Mouse (Mus musculus) MEL (cell line): ENCODE measurements around the gene Prep. TPM values are rescaled to one million over a fixed set of nuclear protein-coding genes. Genes with fewer than 3 reads are reported as not detected.

ENCODE experiments used
- DNase-seq: peaks from one replicate; pipeline ENCODE4 v3.0.0; 2011; ENCODE audit warnings: low read depth, low spot score
- H3K27ac ChIP-seq: 2 replicates; pipeline ENCODE4 v1.5.1; 2012; ENCODE audit warnings: low read depth, mild to moderate bottlenecking, control low read depth, low read length, moderate library complexity; ENCODE audit not compliant: control insufficient read depth
- H3K27me3 ChIP-seq, 2 experiments: fragments of 150-350 bp in 1 of 2; sonication (generic) in 1 of 2; 2 replicates each; pipeline ENCODE4 v1.6.1; 2012; ENCODE audit warnings: low read length in 2 of 2, mild to moderate bottlenecking in 2 of 2, improper control_type of control experiment in 1 of 2, moderate library complexity in 1 of 2; ENCODE audit not compliant: insufficient read depth in 2 of 2, control insufficient read depth in 1 of 2
- H3K36me3 ChIP-seq, 2 experiments: 2 replicates each; pipeline ENCODE4 v1.6.1; 2012 to 2014; ENCODE audit warnings: low read length in 2 of 2, improper control_type of control experiment in 1 of 2, inconsistent platforms in 1 of 2, mild to moderate bottlenecking in 1 of 2; ENCODE audit not compliant: insufficient read depth in 2 of 2, control insufficient read depth in 1 of 2
- H3K4me1 ChIP-seq, 2 experiments: fragments of 150-350 bp in 1 of 2; sonication (generic) in 1 of 2; 2 replicates each; pipeline ENCODE4 v1.6.1; 2012; ENCODE audit warnings: low read length in 2 of 2, improper control_type of control experiment in 1 of 2, mild to moderate bottlenecking in 1 of 2; ENCODE audit not compliant: insufficient read depth in 2 of 2, control insufficient read depth in 1 of 2
- H3K4me3 ChIP-seq, 2 experiments: fragments of 150-350 bp in 1 of 2; sonication (generic) in 1 of 2; 2 replicates each; pipeline ENCODE4 v1.5.1; 2012; ENCODE audit warnings: low read depth in 2 of 2, low read length in 2 of 2, mild to moderate bottlenecking in 2 of 2, moderate library complexity in 2 of 2, control low read depth in 1 of 2, improper control_type of control experiment in 1 of 2; ENCODE audit not compliant: control insufficient read depth in 1 of 2, insufficient read depth in 1 of 2
- H3K79me2 ChIP-seq: 2 replicates; pipeline ENCODE4 v1.6.1; 2012; ENCODE audit warnings: mild to moderate bottlenecking, low read length, moderate library complexity; ENCODE audit not compliant: control insufficient read depth, poor library complexity, insufficient read depth
- H3K9ac ChIP-seq: 2 replicates; pipeline ENCODE4 v1.6.1; 2012; ENCODE audit warnings: low read depth, mild to moderate bottlenecking, control low read depth, low read length, moderate library complexity; ENCODE audit not compliant: control insufficient read depth, poor library complexity, severe bottlenecking
- H3K9me3 ChIP-seq: fragments of 150-350 bp; sonication (generic); replicated peaks from 2 replicates; pipeline ENCODE4 v1.6.1; 2012; ENCODE audit warnings: mild to moderate bottlenecking, low read length, improper control_type of control experiment, moderate library complexity; ENCODE audit not compliant: insufficient read depth
- BHLHE40 ChIP-seq: IDR thresholded peaks from 2 replicates; pipeline ENCODE4 v1.6.1; 2012; ENCODE audit warnings: low read depth, mild to moderate bottlenecking, inconsistent platforms, low read length, improper control_type of control experiment, borderline replicate concordance
- CHD1 ChIP-seq: IDR thresholded peaks from 2 replicates; pipeline ENCODE4 v1.6.1; 2012; ENCODE audit warnings: low read depth, mild to moderate bottlenecking, inconsistent platforms, low read length, improper control_type of control experiment
- CHD2 ChIP-seq: IDR thresholded peaks from 2 replicates; pipeline ENCODE4 v1.6.1; 2011; ENCODE audit warnings: low read length, improper control_type of control experiment
- CTCF ChIP-seq, 3 experiments: IDR thresholded peaks in 2 of 3; conservative IDR thresholded peaks in 1 of 3; 2 replicates each; pipeline ENCODE4 v1.5.1; 2011 to 2012; ENCODE audit warnings: low read length in 3 of 3, low read depth in 2 of 3, mild to moderate bottlenecking in 2 of 3, improper control_type of control experiment in 1 of 3, inconsistent platforms in 1 of 3, mixed read lengths in 1 of 3, moderate library complexity in 1 of 3; ENCODE audit not compliant: control insufficient read depth in 1 of 3, insufficient read depth in 1 of 3, poor library complexity in 1 of 3, severe bottlenecking in 1 of 3
- ELF1 ChIP-seq: IDR thresholded peaks from 2 replicates; pipeline ENCODE4 v1.6.1; 2014; ENCODE audit warnings: low read depth, mild to moderate bottlenecking, inconsistent platforms, low read length, improper control_type of control experiment, moderate library complexity
- EP300 ChIP-seq, 2 experiments: IDR thresholded peaks; 2 replicates each; pipeline ENCODE4 v1.6.1; 2011; ENCODE audit warnings: improper control_type of control experiment in 2 of 2, low read length in 2 of 2, low read depth in 1 of 2, mild to moderate bottlenecking in 1 of 2
- ETS1 ChIP-seq: IDR thresholded peaks from 2 replicates; pipeline ENCODE4 v1.6.1; 2012; ENCODE audit warnings: low read depth, mild to moderate bottlenecking, inconsistent platforms, low read length, improper control_type of control experiment, moderate library complexity
- GABPA ChIP-seq: IDR thresholded peaks from 2 replicates; pipeline ENCODE4 v1.6.1; 2012; ENCODE audit warnings: low read depth, mild to moderate bottlenecking, inconsistent platforms, low read length, improper control_type of control experiment, moderate library complexity
- GATA1 ChIP-seq: IDR thresholded peaks from 2 replicates; pipeline ENCODE4 v1.6.1; 2011; ENCODE audit warnings: low read depth, low read length, improper control_type of control experiment
- HCFC1 ChIP-seq: IDR thresholded peaks from 2 replicates; pipeline ENCODE4 v1.6.1; 2012; ENCODE audit warnings: low read depth, mild to moderate bottlenecking, inconsistent platforms, low read length, improper control_type of control experiment, moderate library complexity
- JUND ChIP-seq: IDR thresholded peaks from 2 replicates; pipeline ENCODE4 v1.6.1; 2011; ENCODE audit warnings: low read depth, mild to moderate bottlenecking, improper control_type of control experiment, low read length
- KAT2A ChIP-seq: conservative IDR thresholded peaks from 2 replicates; pipeline ENCODE4 v1.6.1; 2012; ENCODE audit warnings: low read depth, low read length, improper control_type of control experiment, inconsistent platforms
- MAFK ChIP-seq: IDR thresholded peaks from 2 replicates; pipeline ENCODE4 v1.6.1; 2011; ENCODE audit warnings: low read depth, mild to moderate bottlenecking, low read length, improper control_type of control experiment, borderline replicate concordance
- MAX ChIP-seq: IDR thresholded peaks from 2 replicates; pipeline ENCODE4 v1.6.1; 2011; ENCODE audit warnings: low read length, improper control_type of control experiment
- MAZ ChIP-seq: IDR thresholded peaks from 2 replicates; pipeline ENCODE4 v1.6.1; 2012; ENCODE audit warnings: low read depth, mild to moderate bottlenecking, inconsistent platforms, low read length, improper control_type of control experiment
- MEF2A ChIP-seq: IDR thresholded peaks from 2 replicates; pipeline ENCODE4 v1.6.1; 2014; ENCODE audit warnings: low read depth, mild to moderate bottlenecking, inconsistent platforms, low read length, improper control_type of control experiment; ENCODE audit not compliant: poor library complexity, insufficient replicate concordance, severe bottlenecking; ENCODE audit errors: extremely low read depth
- MYB ChIP-seq: IDR thresholded peaks from 2 replicates; pipeline ENCODE4 v1.6.1; 2011; ENCODE audit warnings: mild to moderate bottlenecking, low read depth, low read length, improper control_type of control experiment
- MYC ChIP-seq: IDR thresholded peaks from 2 replicates; pipeline ENCODE4 v1.6.1; 2011; ENCODE audit warnings: low read depth, mild to moderate bottlenecking, low read length, improper control_type of control experiment, moderate library complexity
- NELFE ChIP-seq: IDR thresholded peaks from 2 replicates; pipeline ENCODE4 v1.6.1; 2011; ENCODE audit warnings: low read depth, low read length, improper control_type of control experiment
- NRF1 ChIP-seq: IDR thresholded peaks from 2 replicates; pipeline ENCODE4 v1.6.1; 2014; ENCODE audit warnings: low read depth, mild to moderate bottlenecking, inconsistent platforms, low read length, improper control_type of control experiment, moderate library complexity; ENCODE audit not compliant: poor library complexity, insufficient read depth, severe bottlenecking
- POLR2A ChIP-seq, 2 experiments: IDR thresholded peaks; 2 replicates each; pipeline ENCODE4 v1.6.1; 2011 to 2012; ENCODE audit warnings: low read length in 2 of 2, mild to moderate bottlenecking in 2 of 2, control low read depth in 1 of 2, improper control_type of control experiment in 1 of 2, low read depth in 1 of 2, moderate library complexity in 1 of 2; ENCODE audit not compliant: control insufficient read depth in 1 of 2, insufficient read depth in 1 of 2, poor library complexity in 1 of 2
- POLR2AphosphoS2 ChIP-seq: IDR thresholded peaks from 2 replicates; pipeline ENCODE4 v1.6.1; 2011; ENCODE audit warnings: low read length, improper control_type of control experiment
- POLR2AphosphoS5 ChIP-seq: IDR thresholded peaks from 2 replicates; pipeline ENCODE4 v1.6.1; 2012; ENCODE audit warnings: low read depth, borderline replicate concordance, mild to moderate bottlenecking, inconsistent platforms, low read length, moderate library complexity, mixed read lengths
- RAD21 ChIP-seq: IDR thresholded peaks from 2 replicates; pipeline ENCODE4 v1.6.1; 2011; ENCODE audit warnings: mild to moderate bottlenecking, low read depth, low read length, improper control_type of control experiment
- RCOR1 ChIP-seq: IDR thresholded peaks from 2 replicates; pipeline ENCODE4 v1.6.1; 2012; ENCODE audit warnings: low read depth, mild to moderate bottlenecking, inconsistent platforms, low read length, improper control_type of control experiment
- SIN3A ChIP-seq: IDR thresholded peaks from 2 replicates; pipeline ENCODE4 v1.6.1; 2012; ENCODE audit warnings: low read length, improper control_type of control experiment, inconsistent platforms
- SMC3 ChIP-seq: IDR thresholded peaks from 2 replicates; pipeline ENCODE4 v1.6.1; 2011; ENCODE audit warnings: low read depth, low read length, improper control_type of control experiment
- TAL1 ChIP-seq: IDR thresholded peaks from 2 replicates; pipeline ENCODE4 v1.6.1; 2012; ENCODE audit warnings: mild to moderate bottlenecking, inconsistent platforms, low read length, moderate library complexity, mixed read lengths
- TBP ChIP-seq: IDR thresholded peaks from 2 replicates; pipeline ENCODE4 v1.8.0; 2011; ENCODE audit warnings: low read depth, low read length, improper control_type of control experiment
- TCF12 ChIP-seq: IDR thresholded peaks from 2 replicates; pipeline ENCODE4 v1.6.1; 2014; ENCODE audit warnings: low read depth, mild to moderate bottlenecking, inconsistent platforms, low read length, improper control_type of control experiment, moderate library complexity
- UBTF ChIP-seq: IDR thresholded peaks from 2 replicates; pipeline ENCODE4 v1.6.1; 2012; ENCODE audit warnings: low read depth, mild to moderate bottlenecking, inconsistent platforms, low read length, improper control_type of control experiment, moderate library complexity, borderline replicate concordance; ENCODE audit not compliant: insufficient read depth
- USF1 ChIP-seq: IDR thresholded peaks from 2 replicates; pipeline ENCODE4 v1.6.1; 2014; ENCODE audit warnings: low read depth, mild to moderate bottlenecking, inconsistent platforms, low read length, improper control_type of control experiment, moderate library complexity
- ZC3H11A ChIP-seq: IDR thresholded peaks from 2 replicates; pipeline ENCODE4 v1.6.1; 2012; ENCODE audit warnings: low read depth, mild to moderate bottlenecking, inconsistent platforms, low read length, improper control_type of control experiment
- ZKSCAN1 ChIP-seq: IDR thresholded peaks from 2 replicates; pipeline ENCODE4 v1.6.1; 2012; ENCODE audit warnings: low read depth, mild to moderate bottlenecking, inconsistent platforms, low read length, improper control_type of control experiment, moderate library complexity
- ZMIZ1 ChIP-seq: IDR thresholded peaks from 2 replicates; pipeline ENCODE4 v1.6.1; 2012; ENCODE audit warnings: low read depth, mild to moderate bottlenecking, inconsistent platforms, low read length, improper control_type of control experiment, moderate library complexity
- ZNF384 ChIP-seq: IDR thresholded peaks from 2 replicates; pipeline ENCODE4 v1.6.1; 2012; ENCODE audit warnings: low read depth, mild to moderate bottlenecking, inconsistent platforms, low read length, improper control_type of control experiment
- polyA plus RNA-seq, 2 experiments: library from polyadenylated mRNA; stranded (reverse) in 1 of 2; unstranded in 1 of 2; fragments of >175 nt in 1 of 2; fragments of >200 nt in 1 of 2; gene quantifications; 2 replicates each; pipeline versions ENCODE4 v1.2.1 to v1.2.4; 2012; ENCODE audit warnings: low replicate concordance in 2 of 2, low read depth in 1 of 2; ENCODE audit not compliant: insufficient read length in 2 of 2, insufficient read depth in 1 of 2, missing spikeins in 1 of 2
- total RNA-seq: library from RNA; depleted of rRNA; stranded (reverse); fragments of 300-350 nt; gene quantifications from 2 replicates; pipeline ENCODE4 v1.2.3, GENCODE M21; 2012

Gene Prep
- total and polyA plus RNA-seq, 3 experiments: 12.0 to 24.4 TPM; not detected in 1

DNA sequence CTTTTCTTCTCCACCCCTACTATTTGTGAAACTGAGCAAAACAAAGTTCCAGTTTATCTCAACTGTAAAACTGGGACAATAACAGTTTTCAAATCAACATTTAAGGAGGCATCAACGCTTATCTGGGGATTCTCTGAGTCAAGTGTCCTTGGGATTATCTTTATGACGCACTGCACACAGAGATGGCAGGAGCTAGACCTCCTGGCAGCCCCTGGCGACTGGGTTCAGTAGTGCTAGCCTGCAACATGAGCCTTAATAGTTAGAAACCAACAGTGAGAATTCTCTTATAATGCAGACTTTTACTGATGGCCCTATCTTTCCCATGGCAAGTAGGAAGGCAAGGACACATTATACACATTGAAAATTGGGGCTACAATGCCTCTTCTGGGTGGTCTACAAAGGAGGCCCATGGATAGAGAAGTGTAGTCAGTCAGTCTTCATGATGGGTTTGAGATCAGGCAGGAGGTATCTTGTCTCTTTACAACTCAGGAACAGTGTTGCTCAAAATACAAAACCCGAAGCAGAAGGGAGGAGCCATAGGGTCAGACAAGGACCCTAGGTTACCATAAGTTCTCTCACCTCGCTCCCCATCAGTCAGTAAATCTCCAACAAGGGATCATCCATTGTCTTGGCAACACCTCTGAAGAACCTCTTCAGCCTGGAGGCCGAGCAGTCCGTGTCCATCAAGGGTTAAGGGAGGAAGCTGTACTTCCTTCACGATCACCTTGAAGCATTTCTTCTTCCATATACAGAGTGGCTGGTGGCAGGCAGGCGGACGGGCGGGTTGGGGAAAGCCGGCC, 672 bp upstream of the Prep start:
- peak; percentile 79 for DNase-seq
- Histone ChIP-seq H3K4me1 (peaks cover 14 to 47% of the 10 kb centered on the region in 2 experiments), H3K27ac (peak overlapping the region; percentile 63), H3K27me3 (no peaks in the 10 kb centered on the region), H3K9me3 (no peaks in the 10 kb centered on the region), H3K9ac (peak overlapping the region; percentile 97), H3K4me3 (peak overlapping the region; percentile 86 to 99), H3K36me3 (peaks cover 0 to 47% of the 10 kb centered on the region in 2 experiments; a peak in 2 of 4 replicates), H3K79me2 (peaks cover 37% of the 10 kb centered on the region)
- TF ChIP-seq MAFK (no peak), ZMIZ1 (no peak), CHD1 (no peak), BHLHE40 (no peak), RCOR1 (peak; percentile 17; the same call in 1 of the 2 replicates), ELF1 (no peak), HCFC1 (no peak), ZNF384 (no peak), MYB (no peak), TAL1 (no peak), MEF2A (no peak), NELFE (no peak), USF1 (no peak), KAT2A (no peak), MAX (no peak), CHD2 (no peak), ETS1 (0 out of 2 replicates have a peak, but pooled peaks have one; percentile 44), POLR2A (IDR thresholded peaks at IDR 0.05; ENCODE audit: control insufficient read depth in 1 of 2, insufficient read depth in 1 of 2, low read depth in 1 of 2, low read length in 2 of 2, poor library complexity in 1 of 2) (no peak), TCF12 (peak; percentile 32; the same call in 1 of the 2 replicates), NRF1 (no peak), MAZ (no peak), GABPA (no peak), EP300 (IDR thresholded peaks at IDR 0.05; ENCODE audit: low read depth in 1 of 2, low read length in 2 of 2) (peak; percentile 40 to 49; a peak in 2 of 4 replicates), POLR2AphosphoS2 (0 out of 2 replicates have a peak, but pooled peaks have one; percentile 12), RAD21 (no peak), SMC3 (peak; percentile 31), TBP (0 out of 2 replicates have a peak, but pooled peaks have one; percentile 4), MYC (no peak; the same call in 1 of the 2 replicates), UBTF (no peak), GATA1 (peak; percentile 58), JUND (no peak), CTCF (IDR thresholded peaks at IDR 0.05 in 2 of 3, conservative IDR thresholded peaks at IDR 0.05 in 1 of 3; ENCODE audit: control insufficient read depth in 1 of 3, insufficient read depth in 1 of 3, low read depth in 2 of 3, low read length in 3 of 3, poor library complexity in 1 of 3, severe bottlenecking in 1 of 3) (peak; percentile 13 to 47 (median 39); a peak in 4 of 6 replicates), ZKSCAN1 (no peak), POLR2AphosphoS5 (no peak), ZC3H11A (no peak), SIN3A (peak; percentile 40; the same call in 1 of the 2 replicates)
